8 mouse cellular contexts compared by ENCODE assay signal in the genomic region with DNA sequence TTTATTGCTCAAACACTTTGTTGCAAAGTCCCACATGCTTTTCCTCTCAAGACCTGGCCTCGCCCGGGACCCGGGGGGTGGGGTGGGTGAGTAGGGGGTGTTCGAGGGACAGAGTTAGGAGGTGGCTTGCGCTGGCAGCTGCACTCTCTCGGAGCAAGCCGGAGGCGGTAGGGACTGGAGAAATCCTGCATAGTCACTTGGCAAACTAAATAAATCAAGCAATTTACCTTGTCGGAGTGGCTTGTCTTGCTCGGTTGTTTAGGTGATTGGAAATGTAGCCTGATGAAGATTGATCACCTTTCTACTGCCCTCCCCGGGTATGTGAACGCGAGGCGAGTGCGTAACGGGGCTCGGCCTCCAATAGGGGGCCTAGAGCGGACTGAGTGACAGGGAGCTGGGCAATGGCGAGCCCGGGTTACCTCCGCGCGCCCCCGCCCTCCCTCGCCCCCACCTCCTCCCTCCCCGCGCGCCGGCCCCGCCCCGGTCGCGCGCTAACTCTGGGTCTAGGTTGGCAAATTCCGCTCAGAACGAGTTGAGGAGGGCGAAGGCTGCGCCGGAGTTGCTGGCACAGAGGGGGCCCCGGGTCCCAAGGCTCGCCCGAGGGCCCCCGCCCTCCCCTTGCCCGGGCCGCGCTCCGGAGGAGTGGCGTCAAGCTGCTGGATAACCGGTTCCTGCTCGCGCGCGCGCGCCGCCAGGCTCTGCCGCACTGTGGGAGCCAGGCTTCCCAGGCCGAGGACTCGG. TPM values are rescaled to one million over a fixed set of nuclear protein-coding genes. Genes with fewer than 3 reads are reported as not detected.
DNase-seq lines count a peak whose midpoint lies in the region; ATAC-seq lines count a peak whose summit lies in the region.

No protein-coding gene starts in this region.

- peak overlapping the region; percentile 73 for H3K4me3 ChIP-seq in embryonic facial prominence, embryonic 10.5 days
- H3K4me3 ChIP-seq in heart, embryonic 15.5 days: peak overlapping the region; percentile 66

- under 1% methylated on average over 59 of the region's 59 CpGs for WGBS in embryonic facial prominence, embryonic 10.5 days
- under 1% methylated on average over 49 of the region's 59 CpGs for WGBS in heart, embryonic 15.5 days

- peak overlapping the region; percentile 85 for H3K27ac ChIP-seq in embryonic facial prominence, embryonic 10.5 days (replicated peaks)
- H3K27ac ChIP-seq in heart, embryonic 15.5 days: no peak overlapping the region

- peak overlapping the region; percentile 97 for H3K4me2 ChIP-seq in heart, embryonic 15.5 days

- H3K36me3 ChIP-seq in embryonic facial prominence, embryonic 10.5 days (replicated peaks): no peaks in the 10 kb centered on the region
- H3K36me3 ChIP-seq in heart, embryonic 15.5 days: no peaks in the 10 kb centered on the region

- no peaks in the 10 kb centered on the region for H3K9me3 ChIP-seq in embryonic facial prominence, embryonic 10.5 days
- no peaks in the 10 kb centered on the region for H3K9me3 ChIP-seq in heart, embryonic 15.5 days (replicated peaks)

- DNase-seq in urinary bladder, adult 18-20 months (ENCODE audit: low spot score in 2 of 2): peak; percentile 37 to 63
- DNase-seq in urinary bladder, postnatal 10 days (ENCODE audit: low spot score): no peak
- DNase-seq in embryonic facial prominence, embryonic 10.5 days (ENCODE audit: low spot score): peak; percentile 90
- peak; percentile 35 to 70 for DNase-seq in kidney, postnatal 25 days
- DNase-seq in lung, postnatal 14 days: peak; percentile 39
- DNase-seq in right cerebral cortex, postnatal 4 days: peak; percentile 60
- DNase-seq in layer of hippocampus, adult 11-12 months (ENCODE audit: low spot score): no peak

- peak overlapping the region; percentile 48 for H3K9ac ChIP-seq in heart, embryonic 15.5 days

- H3K4me1 ChIP-seq in embryonic facial prominence, embryonic 10.5 days: peaks cover 60% of the 10 kb centered on the region
- peaks cover 47% of the 10 kb centered on the region for H3K4me1 ChIP-seq in heart, embryonic 15.5 days (replicated peaks)

- peaks cover 100% of the 10 kb centered on the region for H3K27me3 ChIP-seq in embryonic facial prominence, embryonic 10.5 days (replicated peaks; ENCODE audit: low read depth, poor library complexity, severe bottlenecking)
- H3K27me3 ChIP-seq in heart, embryonic 15.5 days: peaks cover 78% of the 10 kb centered on the region

- ATAC-seq in heart, embryonic 15.5 days (replicated peaks; ENCODE audit: insufficient number of reproducible peaks, insufficient read depth, low FRiP score, low read depth): peak; percentile 76

RNA-seq across cellular contexts. Expression of a gene that starts 1.2 kb away (rescaled TPM):
- 7.3 and 7.6 TPM in 2 replicates for polyA plus RNA-seq in embryonic facial prominence, embryonic 10.5 days (2016; fragmentation: Nextera tagmentation; extraction: Ambion mirVana)
- 0.15 and 0.46 TPM in 2 replicates for polyA plus RNA-seq in heart, embryonic 15.5 days (2015; fragmentation: Nextera tagmentation; extraction: Ambion mirVana)

Comparison
In these comparisons a context has a peak if more than half of its experiments do, and no peak if none do; other contexts are left out.
1. DNase-seq: peak in urinary bladder, adult 18-20 months (2 of 2), embryonic facial prominence, embryonic 10.5 days (single experiment), kidney, postnatal 25 days (2 of 2), lung, postnatal 14 days (single experiment) and right cerebral cortex, postnatal 4 days (single experiment); none in urinary bladder, postnatal 10 days (single experiment) and layer of hippocampus, adult 11-12 months (single experiment).